ENCODE assay signal across 8 mouse cellular contexts in genomic region chr2:92424462-92425308, GRCm38 (mm10). TPM values are rescaled to one million over a fixed set of nuclear protein-coding genes. Genes with fewer than 3 reads are reported as not detected.
A peak's percentile ranks its signal among the peaks of the same experiment; 100 is the strongest.
DNase-seq lines count a peak whose midpoint lies in the region; ATAC-seq and TF ChIP-seq lines count a peak whose summit lies in the region.

No protein-coding gene starts in this region.

- TF ChIP-seq CTCF in spleen, adult 2 months (IDR thresholded peaks at IDR 0.05; ENCODE audit: extremely low read depth, insufficient read depth, insufficient read length, insufficient replicate concordance): no peak
- TF ChIP-seq CTCF in embryonic fibroblast, embryonic 13.5 days (IDR thresholded peaks at IDR 0.05; ENCODE audit: borderline replicate concordance, insufficient read depth, low read length): no peak

- ATAC-seq in heart, embryonic 15.5 days (replicated peaks; ENCODE audit: insufficient number of reproducible peaks, insufficient read depth, low FRiP score, low read depth): peak; percentile 64
- peak; percentile 51 for ATAC-seq in midbrain, embryonic 14.5 days (ENCODE audit: low FRiP score, low TSS enrichment)

- no peak overlapping the region; the same call in 1 of the 2 replicates for H3K4me2 ChIP-seq in heart, embryonic 15.5 days
- H3K4me2 ChIP-seq in midbrain, embryonic 14.5 days (ENCODE audit: low read length): no peak overlapping the region; the same call in 1 of the 2 replicates

- DNase-seq in spleen, adult 2 months (ENCODE audit: low read depth in 1 of 2, low spot score in 2 of 2): no peak
- DNase-seq in spleen, postnatal 10 days (ENCODE audit: low spot score in 2 of 2): no peak
- DNase-seq in kidney, postnatal 10 days: peak; percentile 60
- peak; percentile 70 for DNase-seq in midbrain, embryonic 14.5 days
- DNase-seq in natural killer cell, adult 2 months (ENCODE audit: low spot score in 2 of 2): no peak
- no peak for DNase-seq in B cell, adult 2 months

- H3K4me1 ChIP-seq in spleen, adult 2 months (ENCODE audit: control insufficient read depth, insufficient read depth, insufficient read length): no peaks in the 10 kb centered on the region
- peaks cover 12% of the 10 kb centered on the region for H3K4me1 ChIP-seq in embryonic fibroblast, embryonic 13.5 days (ENCODE audit: control insufficient read depth, insufficient read depth, low read length)
- H3K4me1 ChIP-seq in heart, embryonic 15.5 days (replicated peaks): peaks cover 64% of the 10 kb centered on the region
- peaks cover 27% of the 10 kb centered on the region for H3K4me1 ChIP-seq in midbrain, embryonic 14.5 days (ENCODE audit: control insufficient read depth, insufficient read depth, low read length)

- no peak overlapping the region; the same call in 1 of the 2 replicates for H3K9ac ChIP-seq in heart, embryonic 15.5 days
- H3K9ac ChIP-seq in midbrain, embryonic 14.5 days (replicated peaks; ENCODE audit: low read length): no peak overlapping the region

- no peak for TF ChIP-seq POLR2A in spleen, adult 2 months (IDR thresholded peaks at IDR 0.05; ENCODE audit: low read depth, low read length)
- TF ChIP-seq POLR2A in embryonic fibroblast, embryonic 13.5 days (IDR thresholded peaks at IDR 0.05; ENCODE audit: low read depth, low read length): no peak

- H3K4me3 ChIP-seq in spleen, adult 2 months (ENCODE audit: extremely low read depth, insufficient read depth, insufficient read length): no peak overlapping the region
- H3K4me3 ChIP-seq in embryonic fibroblast, embryonic 13.5 days (ENCODE audit: insufficient read depth, low read length): no peak overlapping the region
- no peak overlapping the region for H3K4me3 ChIP-seq in heart, embryonic 15.5 days
- H3K4me3 ChIP-seq in midbrain, embryonic 14.5 days (replicated peaks; ENCODE audit: low read depth, low read length): no peak overlapping the region

- H3K36me3 ChIP-seq in spleen, adult 2 months (ENCODE audit: control insufficient read depth, insufficient read depth, low read length): peaks cover 9% of the 10 kb centered on the region
- H3K36me3 ChIP-seq in heart, embryonic 15.5 days: peaks cover 28% of the 10 kb centered on the region; the same call in 1 of the 2 replicates
- H3K36me3 ChIP-seq in midbrain, embryonic 14.5 days (ENCODE audit: control insufficient read depth, insufficient read depth, low read length): peaks cover 55% of the 10 kb centered on the region

- no peaks in the 10 kb centered on the region for H3K9me3 ChIP-seq in heart, embryonic 15.5 days (replicated peaks)
- H3K9me3 ChIP-seq in midbrain, embryonic 14.5 days (ENCODE audit: control insufficient read depth, low read length): no peaks in the 10 kb centered on the region

- WGBS in spleen, adult 2 months: 84% methylated on average over 9 of the region's 9 CpGs
- WGBS in heart, embryonic 15.5 days: 62% methylated on average over 9 of the region's 9 CpGs
- WGBS in midbrain, embryonic 14.5 days: 24% methylated on average over 9 of the region's 9 CpGs

- peak overlapping the region; percentile 67; the same call in 1 of the 2 replicates for H3K27ac ChIP-seq in spleen, adult 2 months (ENCODE audit: insufficient read depth, low read length)
- peak overlapping the region; percentile 76 for H3K27ac ChIP-seq in embryonic fibroblast, embryonic 13.5 days (ENCODE audit: insufficient read depth, low read length)
- peak overlapping the region; percentile 87 for H3K27ac ChIP-seq in heart, embryonic 15.5 days
- peak overlapping the region; percentile 78 for H3K27ac ChIP-seq in midbrain, embryonic 14.5 days (replicated peaks; ENCODE audit: low read depth, low read length)

- H3K27me3 ChIP-seq in spleen, adult 2 months (ENCODE audit: control insufficient read depth, insufficient read depth, low read length): no peaks in the 10 kb centered on the region
- no peaks in the 10 kb centered on the region for H3K27me3 ChIP-seq in heart, embryonic 15.5 days
- no peaks in the 10 kb centered on the region for H3K27me3 ChIP-seq in midbrain, embryonic 14.5 days (ENCODE audit: control insufficient read depth, insufficient read depth, low read length)

RNA-seq across cellular contexts. Expression of gene Cry2, which starts 9.2 kb away (rescaled TPM):
- polyA plus RNA-seq in spleen, adult 2 months (2012; rRNA removed): 8.4 and 9.4 TPM in 2 replicates
- 14.2 and 16.7 TPM in 2 replicates for polyA plus RNA-seq in embryonic fibroblast, embryonic 13.5 days (2011; ENCODE audit: insufficient read length, low read depth, missing spikeins)
- 15.8 and 20.9 TPM in 2 replicates for polyA plus RNA-seq in heart, embryonic 15.5 days (2015; fragmentation: Nextera tagmentation; extraction: Ambion mirVana)
- 33.3 and 33.9 TPM in 2 replicates for polyA plus RNA-seq in midbrain, embryonic 14.5 days (2014; fragmentation: Nextera tagmentation; extraction: Ambion mirVana)

RNA-seq across cellular contexts. Expression of gene Mapk8ip1, which starts 23.6 kb away (rescaled TPM):
- 4.5 and 5.0 TPM in 2 replicates for polyA plus RNA-seq in spleen, adult 2 months (2012; rRNA removed)
- polyA plus RNA-seq in embryonic fibroblast, embryonic 13.5 days (2011; ENCODE audit: insufficient read length, low read depth, missing spikeins): 7.1 and 8.6 TPM in 2 replicates
- polyA plus RNA-seq in heart, embryonic 15.5 days (2015; fragmentation: Nextera tagmentation; extraction: Ambion mirVana): 5.7 and 9.7 TPM in 2 replicates
- 62.4 and 117 TPM in 2 replicates for polyA plus RNA-seq in midbrain, embryonic 14.5 days (2014; fragmentation: Nextera tagmentation; extraction: Ambion mirVana)

RNA-seq across cellular contexts. Expression of gene Slc35c1, which starts 35.7 kb away (rescaled TPM):
- 63.3 and 86.6 TPM in 2 replicates for polyA plus RNA-seq in spleen, adult 2 months (2012; rRNA removed)
- polyA plus RNA-seq in embryonic fibroblast, embryonic 13.5 days (2011; ENCODE audit: insufficient read length, low read depth, missing spikeins): 12.8 and 12.9 TPM in 2 replicates
- 6.9 and 11.6 TPM in 2 replicates for polyA plus RNA-seq in heart, embryonic 15.5 days (2015; fragmentation: Nextera tagmentation; extraction: Ambion mirVana)
- polyA plus RNA-seq in midbrain, embryonic 14.5 days (2014; fragmentation: Nextera tagmentation; extraction: Ambion mirVana): 8.6 and 11.9 TPM in 2 replicates

RNA-seq across cellular contexts. Expression of gene 1700029I15Rik, which starts 42.3 kb away (rescaled TPM):
- 2.0 and 2.8 TPM in 2 replicates for polyA plus RNA-seq in spleen, adult 2 months (2012; rRNA removed)
- 0.83 and 0.98 TPM in 2 replicates for polyA plus RNA-seq in embryonic fibroblast, embryonic 13.5 days (2011; ENCODE audit: insufficient read length, low read depth, missing spikeins)
- polyA plus RNA-seq in heart, embryonic 15.5 days (2015; fragmentation: Nextera tagmentation; extraction: Ambion mirVana): 1.2 and 1.7 TPM in 2 replicates
- polyA plus RNA-seq in midbrain, embryonic 14.5 days (2014; fragmentation: Nextera tagmentation; extraction: Ambion mirVana): 3.9 and 5.6 TPM in 2 replicates

RNA-seq across cellular contexts. Expression of gene Large2, which starts 50.0 kb away (rescaled TPM):
- 1.9 and 2.5 TPM in 2 replicates for polyA plus RNA-seq in spleen, adult 2 months (2012; rRNA removed)
- polyA plus RNA-seq in embryonic fibroblast, embryonic 13.5 days (2011; ENCODE audit: insufficient read length, low read depth, missing spikeins): not detected in 2 replicates
- 1.6 and 3.4 TPM in 2 replicates for polyA plus RNA-seq in heart, embryonic 15.5 days (2015; fragmentation: Nextera tagmentation; extraction: Ambion mirVana)
- polyA plus RNA-seq in midbrain, embryonic 14.5 days (2014; fragmentation: Nextera tagmentation; extraction: Ambion mirVana): 1.5 and 1.6 TPM in 2 replicates

Comparison
In these comparisons a context has a peak if more than half of its experiments do, and no peak if none do; other contexts are left out.
1. DNase-seq: peak in kidney, postnatal 10 days (single experiment) and midbrain, embryonic 14.5 days (single experiment); none in spleen, adult 2 months (0 of 2), spleen, postnatal 10 days (0 of 2), natural killer cell, adult 2 months (0 of 2) and B cell, adult 2 months (0 of 2).
2. Peak in every context shown above with its lines, with median percentiles within 50 percentile points of each other: H3K27ac ChIP-seq.